Mouse (Mus musculus): ENCODE results near the gene Ubash3b. TPM values are rescaled to one million over a fixed set of nuclear protein-coding genes. Genes with fewer than 3 reads are reported as not detected.
A peak's percentile ranks its signal among the peaks of the same experiment; 100 is the strongest.

Gene Ubash3b
- polyA plus RNA-seq, 1 experiment from 2014 or later: 13.4 TPM

DNA sequence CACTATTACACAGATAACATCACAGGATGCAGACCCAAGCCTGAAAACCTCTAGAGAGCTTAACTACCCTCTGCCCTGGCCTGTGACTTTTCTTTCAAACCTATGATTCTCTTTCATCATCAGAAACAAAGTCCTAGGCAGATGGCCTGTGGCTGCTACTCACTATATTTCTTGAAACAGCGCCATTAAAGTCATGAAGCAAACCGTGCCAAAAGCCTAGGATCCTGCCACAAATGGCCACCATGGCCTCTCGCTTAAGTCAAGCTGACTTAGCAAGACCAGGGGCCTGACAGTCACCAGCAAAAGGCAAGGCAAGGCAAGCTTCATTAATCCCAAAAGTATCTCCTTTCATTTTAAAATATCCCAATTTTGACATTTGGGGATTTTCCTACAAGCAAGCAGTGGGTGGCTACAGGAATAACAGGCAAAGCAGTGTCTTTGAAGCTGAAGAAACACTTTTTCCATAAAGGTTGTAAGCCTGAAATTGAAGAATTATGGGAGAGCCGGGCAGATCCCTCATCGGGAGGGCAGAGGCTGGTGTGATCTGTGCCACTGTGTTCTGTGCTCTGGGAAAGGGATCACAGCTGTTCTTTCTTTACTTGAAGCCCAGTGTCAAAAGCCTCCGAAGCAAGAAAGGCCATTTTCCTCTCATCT lies 39.7 kb downstream of the Ubash3b start:
- H3K9me3 ChIP-seq (ENCODE audit: control insufficient read depth, low read length): no peaks in the 10 kb centered on the region
- no peak overlapping the region for H3K27ac ChIP-seq (ENCODE audit: low read depth, low read length)
- no peak overlapping the region for H3K9ac ChIP-seq (ENCODE audit: low read depth, low read length)
- ATAC-seq (replicated peaks; ENCODE audit: low FRiP score) (no peak), DNase-seq (ENCODE audit: low spot score) (no peak)
- H3K4me2 ChIP-seq: no peak overlapping the region
- H3K27me3 ChIP-seq (replicated peaks; ENCODE audit: control insufficient read depth, insufficient read depth, low read length): no peaks in the 10 kb centered on the region
- peaks cover 25% of the 10 kb centered on the region for H3K4me1 ChIP-seq (replicated peaks; ENCODE audit: control insufficient read depth, insufficient read depth, low read length)
- H3K36me3 ChIP-seq (ENCODE audit: control insufficient read depth, insufficient read depth, low read length): no peaks in the 10 kb centered on the region
- 83% methylated on average over 6 of the region's 6 CpGs for WGBS
- H3K4me3 ChIP-seq (ENCODE audit: low read depth, low read length): no peak overlapping the region

- WGBS: 72% methylated on average over 6 of the region's 6 CpGs
- Histone ChIP-seq H3K4me1 (replicated peaks; ENCODE audit: control insufficient read depth, insufficient read depth, low read length) (peaks cover 25% of the 10 kb centered on the region), H3K4me2 (no peak overlapping the region), H3K4me3 (ENCODE audit: low read depth, low read length) (no peak overlapping the region), H3K27ac (ENCODE audit: low read depth, low read length) (no peak overlapping the region), H3K9me3 (ENCODE audit: control insufficient read depth, low read length) (no peaks in the 10 kb centered on the region), H3K9ac (ENCODE audit: low read depth, low read length) (no peak overlapping the region), H3K36me3 (ENCODE audit: control insufficient read depth, insufficient read depth, low read length) (no peaks in the 10 kb centered on the region), H3K27me3 (replicated peaks; ENCODE audit: control insufficient read depth, insufficient read depth, low read length) (no peaks in the 10 kb centered on the region)
- DNase-seq (ENCODE audit: low spot score) (no peak), ATAC-seq (replicated peaks; ENCODE audit: low FRiP score) (no peak)
Observed at GRCm38 (mm10) chr9:41119958-41120357, 41.5 kb downstream of the Ubash3b start.

- H3K4me1 ChIP-seq (replicated peaks; ENCODE audit: control insufficient read depth, insufficient read depth, low read length): peaks cover 25% of the 10 kb centered on the region
- no peaks in the 10 kb centered on the region for H3K9me3 ChIP-seq (ENCODE audit: control insufficient read depth, low read length)
- WGBS: 41% methylated on average over 7 of the region's 7 CpGs
- peak overlapping the region; percentile 33 for H3K4me2 ChIP-seq
- no peak overlapping the region for H3K27ac ChIP-seq (ENCODE audit: low read depth, low read length)
- DNase-seq (ENCODE audit: low spot score) (peak; percentile 47), ATAC-seq (replicated peaks; ENCODE audit: low FRiP score) (peak; percentile 95)
- no peaks in the 10 kb centered on the region for H3K36me3 ChIP-seq (ENCODE audit: control insufficient read depth, insufficient read depth, low read length)
- H3K9ac ChIP-seq (ENCODE audit: low read depth, low read length): 0 out of 2 replicates have a peak overlapping the region, but pooled peaks have one; percentile 26
- no peak overlapping the region for H3K4me3 ChIP-seq (ENCODE audit: low read depth, low read length)
- H3K27me3 ChIP-seq (replicated peaks; ENCODE audit: control insufficient read depth, insufficient read depth, low read length): no peaks in the 10 kb centered on the region
Observed at GRCm38 (mm10) chr9:41118065-41118464, 43.4 kb downstream of the Ubash3b start.

- Histone ChIP-seq H3K4me3 (ENCODE audit: low read depth, low read length) (no peak overlapping the region), H3K27ac (ENCODE audit: low read depth, low read length) (no peak overlapping the region), H3K27me3 (replicated peaks; ENCODE audit: control insufficient read depth, insufficient read depth, low read length) (no peaks in the 10 kb centered on the region), H3K4me2 (no peak overlapping the region), H3K36me3 (ENCODE audit: control insufficient read depth, insufficient read depth, low read length) (no peaks in the 10 kb centered on the region), H3K9ac (ENCODE audit: low read depth, low read length) (no peak overlapping the region), H3K4me1 (replicated peaks; ENCODE audit: control insufficient read depth, insufficient read depth, low read length) (peaks cover 24% of the 10 kb centered on the region), H3K9me3 (ENCODE audit: control insufficient read depth, low read length) (no peaks in the 10 kb centered on the region)
- ATAC-seq (replicated peaks; ENCODE audit: low FRiP score) (no peak), DNase-seq (ENCODE audit: low spot score) (no peak)
- 83% methylated on average over 12 of the region's 12 CpGs for WGBS
Observed at GRCm38 (mm10) chr9:41116126-41116525, 45.4 kb downstream of the Ubash3b start.

- no peak for ATAC-seq (replicated peaks; ENCODE audit: low FRiP score)
- Histone ChIP-seq H3K27me3 (replicated peaks; ENCODE audit: control insufficient read depth, insufficient read depth, low read length) (no peaks in the 10 kb centered on the region), H3K4me2 (no peak overlapping the region), H3K9ac (ENCODE audit: low read depth, low read length) (no peak overlapping the region), H3K9me3 (ENCODE audit: control insufficient read depth, low read length) (no peaks in the 10 kb centered on the region), H3K4me3 (ENCODE audit: low read depth, low read length) (no peak overlapping the region), H3K27ac (ENCODE audit: low read depth, low read length) (no peak overlapping the region), H3K36me3 (ENCODE audit: control insufficient read depth, insufficient read depth, low read length) (no peaks in the 10 kb centered on the region), H3K4me1 (replicated peaks; ENCODE audit: control insufficient read depth, insufficient read depth, low read length) (peaks cover 21% of the 10 kb centered on the region)
- no peak for DNase-seq (ENCODE audit: low spot score)
- WGBS: 90% methylated on average over 9 of the region's 9 CpGs
Observed at GRCm38 (mm10) chr9:41114367-41114766, 47.1 kb downstream of the Ubash3b start.

- Histone ChIP-seq H3K4me1 (replicated peaks; ENCODE audit: control insufficient read depth, insufficient read depth, low read length) (peaks cover 23% of the 10 kb centered on the region), H3K9ac (ENCODE audit: low read depth, low read length) (no peak overlapping the region), H3K4me3 (ENCODE audit: low read depth, low read length) (no peak overlapping the region), H3K36me3 (ENCODE audit: control insufficient read depth, insufficient read depth, low read length) (no peaks in the 10 kb centered on the region), H3K27ac (ENCODE audit: low read depth, low read length) (no peak overlapping the region), H3K9me3 (ENCODE audit: control insufficient read depth, low read length) (no peaks in the 10 kb centered on the region), H3K4me2 (no peak overlapping the region), H3K27me3 (replicated peaks; ENCODE audit: control insufficient read depth, insufficient read depth, low read length) (no peaks in the 10 kb centered on the region)
- DNase-seq (ENCODE audit: low spot score): no peak
- WGBS: 79% methylated on average over 7 of the region's 7 CpGs
- no peak for ATAC-seq (replicated peaks; ENCODE audit: low FRiP score)
Observed at GRCm38 (mm10) chr9:41109749-41110148, 51.7 kb downstream of the Ubash3b start.

GRCm38 (mm10) chr9:41108324-41109180 lies 52.9 kb downstream of the Ubash3b start:
- no peak overlapping the region; the same call in 1 of the 2 replicates for H3K27ac ChIP-seq (ENCODE audit: low read depth, low read length)
- no peaks in the 10 kb centered on the region for H3K27me3 ChIP-seq (replicated peaks; ENCODE audit: control insufficient read depth, insufficient read depth, low read length)
- H3K36me3 ChIP-seq (ENCODE audit: control insufficient read depth, insufficient read depth, low read length): no peaks in the 10 kb centered on the region
- ATAC-seq (replicated peaks; ENCODE audit: low FRiP score): no peak
- H3K9ac ChIP-seq (ENCODE audit: low read depth, low read length): no peak overlapping the region
- H3K4me3 ChIP-seq (ENCODE audit: low read depth, low read length): no peak overlapping the region
- peaks cover 23% of the 10 kb centered on the region for H3K4me1 ChIP-seq (replicated peaks; ENCODE audit: control insufficient read depth, insufficient read depth, low read length)
- H3K9me3 ChIP-seq (ENCODE audit: control insufficient read depth, low read length): no peaks in the 10 kb centered on the region
- WGBS: 67% methylated on average over 14 of the region's 14 CpGs
- H3K4me2 ChIP-seq: no peak overlapping the region
- no peak for DNase-seq (ENCODE audit: low spot score)

DNA sequence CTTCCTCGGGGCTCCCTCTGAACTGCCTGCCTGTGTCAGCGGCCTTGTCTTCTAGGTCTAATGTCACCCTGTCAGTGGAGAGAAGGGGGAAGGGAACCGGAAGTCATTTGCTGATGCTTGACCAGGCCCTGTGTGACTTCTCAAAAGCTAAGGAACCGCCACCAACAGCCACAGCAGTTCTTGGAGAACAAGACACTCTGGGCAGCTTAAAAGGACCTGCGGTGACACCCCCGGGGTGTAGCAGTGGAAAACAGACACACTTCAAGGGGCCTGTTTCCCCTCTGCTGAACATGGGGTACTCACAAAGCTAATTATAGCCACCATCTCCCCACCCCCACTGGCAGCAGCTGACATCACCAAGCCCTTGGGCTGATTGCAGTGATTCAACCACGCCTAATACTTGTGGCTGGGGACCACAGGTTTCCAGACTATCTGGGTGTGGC lies 56.3 kb downstream of the Ubash3b start:
- Histone ChIP-seq H3K36me3 (ENCODE audit: control insufficient read depth, insufficient read depth, low read length) (no peaks in the 10 kb centered on the region), H3K4me2 (no peak overlapping the region), H3K9me3 (ENCODE audit: control insufficient read depth, low read length) (no peaks in the 10 kb centered on the region), H3K4me3 (ENCODE audit: low read depth, low read length) (no peak overlapping the region), H3K27me3 (replicated peaks; ENCODE audit: control insufficient read depth, insufficient read depth, low read length) (no peaks in the 10 kb centered on the region), H3K4me1 (replicated peaks; ENCODE audit: control insufficient read depth, insufficient read depth, low read length) (peaks cover 21% of the 10 kb centered on the region), H3K9ac (ENCODE audit: low read depth, low read length) (no peak overlapping the region), H3K27ac (ENCODE audit: low read depth, low read length) (no peak overlapping the region)
- DNase-seq (ENCODE audit: low spot score) (no peak), ATAC-seq (replicated peaks; ENCODE audit: low FRiP score) (no peak)
- WGBS: 26% methylated on average over 7 of the region's 7 CpGs
